Mouse (Mus musculus) left cerebral cortex, postnatal 25 days (tissue): ENCODE measurements at regions not wholly inside any gene's neighbourhood (a gene's known extent, or its start where the extent isn't known, plus 50 kb on each side); places are given as distances from the start of the nearest gene placed in this dataset.
A peak's percentile ranks its signal among the peaks of the same experiment; 100 is the strongest.
"Not testable (repeated sequence)": the region's sequence is repeated elsewhere in the genome, so short reads cannot be mapped to it uniquely, and the experiment has no call there.

Experiments used
- DNase-seq, 2 experiments: peaks; one replicate each; pipeline ENCODE4 v3.0.0; 2022; ENCODE audit warnings: low spot score in 2 of 2, mixed read lengths in 1 of 2
- intact Hi-C: fragments of 180-260 bp; cut with DNase I; formaldehyde crosslinking; loops from one replicate; pipeline ENCODE4 v1.15.1; 2025

- intact Hi-C loops, DNase-seq: not testable (repeated sequence)
These were observed 384.2 kb upstream of the Stxbp6 start for GRCm38 (mm10) chr12:45458746-45459145.

- peak; percentile 47 to 67 for DNase-seq
- intact Hi-C loops, result no loop called here
These were observed 369.1 kb upstream of the Stxbp6 start for GRCm38 (mm10) chr12:45443512-45444190.

- intact Hi-C loops, result no loop called here
- no peak for DNase-seq
These were observed 368.0 kb upstream of the Stxbp6 start for GRCm38 (mm10) chr12:45442474-45442873.

GRCm38 (mm10) chr12:45439745-45440144 lies 365.2 kb upstream of the Stxbp6 start:
- intact Hi-C loops, result no loop called here

GRCm38 (mm10) chr12:45437271-45437670 lies 362.8 kb upstream of the Stxbp6 start:
- intact Hi-C loops, result no loop called here
- DNase-seq, result peak in 1 of 2 experiments; percentile 62

More at GRCm38 (mm10) chr12:45439745-45440144, 365.2 kb upstream of the Stxbp6 start:
- peak in 1 of 2 experiments; percentile 45 for DNase-seq

GRCm38 (mm10) chr12:45399436-45399835 lies 324.9 kb upstream of the Stxbp6 start:
- intact Hi-C loops, result no loop called here
- DNase-seq, result peak; percentile 4 to 63

GRCm38 (mm10) chr12:45384864-45385263 lies 310.4 kb upstream of the Stxbp6 start:
- peak; percentile 59 to 80 for DNase-seq
- intact Hi-C loops, result loop anchor here (2.0 to 5.0 kb wide), 4 partner anchors 538 to 784 kb away; no protein-coding TSS in a partner anchor
